Mouse (Mus musculus) embryonic facial prominence, embryonic 14.5 days (tissue): ENCODE measurements around the gene 1190005I06Rik. TPM values are rescaled to one million over a fixed set of nuclear protein-coding genes. Genes with fewer than 3 reads are reported as not detected.

Source experiments
- ATAC-seq: fragments of 200-750 bp; cut with Nextera tagmentation; 2 replicates; pipeline ENCODE4 v1.8.0; 2017; ENCODE audit warnings: low read depth, moderate number of reproducible peaks, moderate TSS enrichment
- DNase-seq: peaks from one replicate; pipeline ENCODE4 v3.0.0-alpha.2; 2015; ENCODE audit warnings: low spot score
- H3K27ac ChIP-seq: fragments of 300-500 bp; sonication (generic); replicated peaks from 2 replicates; pipeline ENCODE4 v1.5.1; 2014; ENCODE audit warnings: low read depth, mild to moderate bottlenecking, low read length, moderate library complexity
- H3K27me3 ChIP-seq: fragments of 300-500 bp; sonication (generic); replicated peaks from 2 replicates; pipeline ENCODE4 v1.6.1; 2014; ENCODE audit warnings: low read length; ENCODE audit not compliant: control insufficient read depth, insufficient read depth
- H3K36me3 ChIP-seq: fragments of 300-500 bp; sonication (generic); 2 replicates; pipeline ENCODE4 v1.6.1; 2014; ENCODE audit warnings: low read length, mixed read lengths; ENCODE audit not compliant: control insufficient read depth, insufficient read depth
- H3K4me1 ChIP-seq: fragments of 300-500 bp; sonication (generic); 2 replicates; pipeline ENCODE4 v1.6.1; 2014; ENCODE audit warnings: antibody characterized with exemption, low read length; ENCODE audit not compliant: control insufficient read depth, insufficient read depth
- H3K4me2 ChIP-seq: fragments of 300-500 bp; sonication (generic); 2 replicates; pipeline ENCODE4 v1.6.1; 2014; ENCODE audit warnings: low read depth, mild to moderate bottlenecking, low read length, moderate library complexity, mixed read lengths
- H3K4me3 ChIP-seq: fragments of 300-500 bp; sonication (generic); 2 replicates; pipeline ENCODE4 v1.5.1; 2014; ENCODE audit warnings: low read depth, mild to moderate bottlenecking, low read length
- H3K9ac ChIP-seq: fragments of 300-500 bp; sonication (generic); 2 replicates; pipeline ENCODE4 v1.6.1; 2014; ENCODE audit warnings: low read depth, mild to moderate bottlenecking, low read length, moderate library complexity, mixed read lengths
- H3K9me3 ChIP-seq: fragments of 300-500 bp; sonication (generic); 2 replicates; pipeline ENCODE4 v1.6.1; 2016; ENCODE audit warnings: low read length; ENCODE audit not compliant: control insufficient read depth
- WGBS: fragments of 180-500 bp; shearing (Covaris S2); extraction: QIAGEN DNeasy Blood & Tissue Kit; methylation state at CpG from one replicate; pipeline ENCODE4 v1.1.7; 2014; 5-methylcytosine and 5-hydroxymethylcytosine counted together
- polyA plus RNA-seq: library from polyadenylated mRNA; unstranded; fragments of >200 nt; fragmentation: Nextera tagmentation; extraction: Ambion mirVana; gene quantifications from 2 replicates; pipeline ENCODE4 v1.2.1, GENCODE M21; 2014

1190005I06Rik gene
- polyA plus RNA-seq, 1 experiment from 2014 or later: 6.9 TPM

DNA sequence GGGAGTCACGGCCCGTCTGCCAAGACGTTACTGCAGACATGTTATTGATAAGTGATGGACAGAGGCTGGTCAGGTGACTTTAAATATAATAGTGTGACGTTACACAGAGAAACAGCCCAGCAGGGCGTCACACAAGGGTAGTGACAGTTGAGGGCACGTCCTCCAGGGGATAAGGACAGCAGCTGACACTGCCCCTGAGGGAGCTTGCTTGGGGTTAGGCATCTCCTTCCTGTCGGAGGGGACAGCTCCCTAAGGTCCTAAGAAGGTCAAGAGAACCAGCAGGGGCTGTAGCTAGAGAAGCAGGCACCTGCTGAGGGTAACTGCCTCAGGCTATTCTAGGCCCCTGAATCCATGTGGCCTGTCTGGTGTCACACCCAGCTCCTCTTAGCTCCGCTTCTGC is 75.9 kb downstream of the 1190005I06Rik start:
- Histone ChIP-seq H3K36me3 (peaks cover 93% of the 10 kb centered on the region), H3K27me3 (no peaks in the 10 kb centered on the region), H3K9me3 (no peaks in the 10 kb centered on the region), H3K27ac (no peak overlapping the region), H3K4me3 (no peak overlapping the region), H3K4me1 (no peaks in the 10 kb centered on the region), H3K9ac (no peak overlapping the region; the same call in 1 of the 2 replicates), H3K4me2 (no peak overlapping the region)
- DNase-seq: no peak
- no peak for ATAC-seq
- 70% methylated on average over 8 of the region's 8 CpGs for WGBS

GRCm38 (mm10) chr8:120569939-120570715 is 77.3 kb downstream of the 1190005I06Rik start:
- H3K4me3 ChIP-seq: no peak overlapping the region
- peaks cover 83% of the 10 kb centered on the region for H3K36me3 ChIP-seq
- ATAC-seq: no peak
- H3K4me2 ChIP-seq: no peak overlapping the region
- H3K9ac ChIP-seq: no peak overlapping the region
- 57% methylated on average over 13 of the region's 13 CpGs for WGBS
- H3K27ac ChIP-seq: no peak overlapping the region
- DNase-seq: peak; percentile 56
- H3K9me3 ChIP-seq: no peaks in the 10 kb centered on the region
- peaks cover 8% of the 10 kb centered on the region; the same call in 1 of the 2 replicates for H3K4me1 ChIP-seq
- H3K27me3 ChIP-seq: no peaks in the 10 kb centered on the region

DNA sequence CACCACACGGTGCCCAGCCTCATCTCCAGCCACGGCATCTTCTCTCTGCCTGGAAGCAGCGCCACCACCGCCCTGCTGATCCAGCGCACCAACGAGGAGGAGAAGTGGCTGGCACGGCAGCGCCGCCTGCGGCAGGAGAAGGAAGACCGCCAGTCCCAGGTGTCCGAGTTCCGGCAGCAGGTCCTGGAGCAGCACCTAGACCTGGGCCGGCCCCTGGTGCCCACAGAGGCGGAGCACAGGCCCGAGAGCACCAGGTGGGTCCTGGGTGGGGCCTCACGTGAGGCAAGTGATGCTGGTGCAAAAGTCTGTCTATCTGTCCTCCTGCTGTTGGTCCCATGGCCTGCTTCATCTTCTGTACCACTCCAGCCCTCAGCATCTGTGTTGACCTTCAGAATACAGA is 78.3 kb downstream of the 1190005I06Rik start:
- WGBS: 93% methylated on average over 14 of the region's 17 CpGs
- ATAC-seq (no peak), DNase-seq (no peak)
- peaks cover 17% of the 10 kb centered on the region for H3K4me1 ChIP-seq
- H3K36me3 ChIP-seq: peaks cover 73% of the 10 kb centered on the region
- H3K4me2 ChIP-seq: no peak overlapping the region
- H3K4me3 ChIP-seq: no peak overlapping the region
- no peak overlapping the region for H3K27ac ChIP-seq
- no peaks in the 10 kb centered on the region for H3K9me3 ChIP-seq
- H3K27me3 ChIP-seq: no peaks in the 10 kb centered on the region
- H3K9ac ChIP-seq: no peak overlapping the region

GRCm38 (mm10) chr8:120568164-120568798 is 79.2 kb downstream of the 1190005I06Rik start:
- no peak overlapping the region for H3K27ac ChIP-seq
- peaks cover 64% of the 10 kb centered on the region for H3K36me3 ChIP-seq
- no peak for DNase-seq
- H3K9ac ChIP-seq: no peak overlapping the region
- H3K27me3 ChIP-seq: no peaks in the 10 kb centered on the region
- no peak overlapping the region for H3K4me3 ChIP-seq
- H3K9me3 ChIP-seq: no peaks in the 10 kb centered on the region
- H3K4me2 ChIP-seq: no peak overlapping the region
- peaks cover 26% of the 10 kb centered on the region for H3K4me1 ChIP-seq
- ATAC-seq: no peak
- WGBS: 98% methylated on average over 32 of the region's 37 CpGs

GRCm38 (mm10) chr8:120567731-120568130 is 79.7 kb downstream of the 1190005I06Rik start:
- H3K9me3 ChIP-seq: no peaks in the 10 kb centered on the region
- no peak overlapping the region for H3K4me3 ChIP-seq
- no peak for ATAC-seq
- no peak for DNase-seq
- no peaks in the 10 kb centered on the region for H3K27me3 ChIP-seq
- H3K9ac ChIP-seq: no peak overlapping the region
- H3K27ac ChIP-seq: no peak overlapping the region
- peaks cover 31% of the 10 kb centered on the region for H3K4me1 ChIP-seq
- 99% methylated on average over 17 of the region's 17 CpGs for whole genome bisulfite sequencing
- H3K4me2 ChIP-seq: no peak overlapping the region
- H3K36me3 ChIP-seq: peaks cover 59% of the 10 kb centered on the region

- Histone ChIP-seq H3K9me3 (no peaks in the 10 kb centered on the region), H3K9ac (no peak overlapping the region), H3K4me2 (no peak overlapping the region), H3K4me1 (peaks cover 37% of the 10 kb centered on the region), H3K36me3 (peaks cover 50% of the 10 kb centered on the region), H3K4me3 (no peak overlapping the region), H3K27ac (no peak overlapping the region), H3K27me3 (no peaks in the 10 kb centered on the region)
- WGBS: 75% methylated on average over 8 of the region's 8 CpGs
- ATAC-seq: no peak
- DNase-seq: no peak
Observed at GRCm38 (mm10) chr8:120566681-120567080, 80.8 kb downstream of the 1190005I06Rik start.

DNA sequence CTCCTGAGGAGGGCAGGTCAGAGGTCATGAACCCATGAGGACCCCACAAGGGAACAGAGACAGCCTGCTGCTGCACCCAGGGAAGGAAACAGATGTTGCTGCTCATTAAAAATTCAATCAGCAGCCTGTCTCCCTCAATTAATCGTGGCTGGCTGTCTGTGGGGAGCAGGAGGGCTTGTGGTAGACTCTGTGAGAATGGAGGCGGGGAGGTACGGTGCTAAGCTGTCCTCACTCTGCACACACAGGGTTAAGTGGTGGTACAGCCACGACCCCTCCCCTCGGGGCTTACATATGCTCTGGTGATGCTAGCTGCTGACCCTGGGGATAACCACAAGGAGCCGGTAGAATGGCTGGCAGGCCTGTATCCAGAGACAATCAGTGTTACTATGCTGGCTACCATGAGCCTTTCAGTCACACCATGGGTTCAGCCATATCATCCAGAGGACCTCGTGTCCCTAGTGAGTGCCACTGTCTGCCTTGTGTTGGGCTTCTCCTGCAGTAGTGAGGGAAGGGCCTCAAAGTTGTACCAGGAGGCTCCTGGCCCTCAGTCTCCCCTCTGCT is 82.2 kb downstream of the 1190005I06Rik start:
- peak overlapping the region; percentile 21; the same call in 1 of the 2 replicates for H3K27ac ChIP-seq
- no peaks in the 10 kb centered on the region for H3K27me3 ChIP-seq
- WGBS: 28% methylated on average over 5 of the region's 7 CpGs
- H3K4me1 ChIP-seq: peaks cover 40% of the 10 kb centered on the region
- no peak overlapping the region for H3K4me2 ChIP-seq
- ATAC-seq (0 out of 2 replicates have a peak, but pooled peaks have one; percentile 20), DNase-seq (peak; percentile 71)
- H3K9me3 ChIP-seq: no peaks in the 10 kb centered on the region
- no peak overlapping the region for H3K4me3 ChIP-seq
- H3K36me3 ChIP-seq: peaks cover 37% of the 10 kb centered on the region
- H3K9ac ChIP-seq: no peak overlapping the region

DNA sequence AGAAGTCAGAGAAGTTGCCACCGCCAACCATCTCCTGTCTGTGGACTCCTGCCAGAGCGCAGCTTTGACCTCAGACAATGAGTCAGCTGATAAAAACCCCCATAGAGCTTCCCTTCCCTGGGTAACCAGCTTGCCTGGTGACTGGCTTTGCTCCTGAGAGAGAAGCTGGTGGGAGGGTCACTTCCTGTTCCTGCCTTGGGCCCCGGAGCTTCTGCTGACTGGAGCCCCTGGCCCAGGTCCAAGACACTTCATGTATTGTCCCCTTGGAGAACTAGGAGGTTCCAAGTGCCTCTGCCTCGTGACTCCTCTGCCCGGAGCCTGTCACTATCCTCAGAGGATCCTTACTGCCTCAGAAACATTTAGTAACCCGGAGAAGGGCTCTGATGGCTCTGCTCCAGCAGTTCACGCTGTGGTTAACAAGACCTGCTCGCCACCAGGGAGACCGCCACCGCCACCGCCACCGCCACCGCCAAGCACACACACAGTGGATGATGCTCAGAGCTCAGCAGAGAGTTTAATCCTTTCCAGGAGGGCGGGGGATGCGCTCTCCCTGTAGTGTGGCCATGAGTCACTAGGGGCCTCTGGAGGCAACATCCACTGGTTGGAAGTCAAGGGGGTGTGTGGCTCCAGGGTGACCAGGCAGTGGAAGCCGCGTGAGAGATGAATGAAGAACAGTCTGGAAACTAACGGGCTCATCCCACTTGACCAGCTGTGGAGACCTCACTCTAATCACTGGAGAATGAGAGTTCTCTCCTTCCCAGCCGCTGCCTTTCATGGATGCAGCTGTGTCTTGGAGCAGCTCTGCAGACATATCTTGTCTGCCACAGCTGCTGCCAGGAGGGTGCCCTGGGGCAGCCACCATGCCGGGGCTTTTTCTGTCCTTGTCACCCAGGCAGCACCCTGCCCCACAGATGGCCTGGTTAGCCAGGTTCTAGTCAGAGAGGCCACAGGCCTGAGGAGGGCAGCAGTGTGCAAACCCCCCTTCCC is 83.3 kb downstream of the 1190005I06Rik start:
- peak overlapping the region; percentile 40; the same call in 1 of the 2 replicates for H3K9ac ChIP-seq
- ATAC-seq: peak; percentile 32
- no peak overlapping the region for H3K4me3 ChIP-seq
- H3K36me3 ChIP-seq: peaks cover 30% of the 10 kb centered on the region
- peaks cover 50% of the 10 kb centered on the region for H3K4me1 ChIP-seq
- WGBS: 19% methylated on average over 19 of the region's 20 CpGs
- peak overlapping the region; percentile 36 for H3K4me2 ChIP-seq
- no peaks in the 10 kb centered on the region for H3K27me3 ChIP-seq
- peak overlapping the region; percentile 68 for H3K27ac ChIP-seq
- DNase-seq: peak; percentile 90
- H3K9me3 ChIP-seq: no peaks in the 10 kb centered on the region
